27 mouse cellular contexts compared by ENCODE assay signal in the genomic region with DNA sequence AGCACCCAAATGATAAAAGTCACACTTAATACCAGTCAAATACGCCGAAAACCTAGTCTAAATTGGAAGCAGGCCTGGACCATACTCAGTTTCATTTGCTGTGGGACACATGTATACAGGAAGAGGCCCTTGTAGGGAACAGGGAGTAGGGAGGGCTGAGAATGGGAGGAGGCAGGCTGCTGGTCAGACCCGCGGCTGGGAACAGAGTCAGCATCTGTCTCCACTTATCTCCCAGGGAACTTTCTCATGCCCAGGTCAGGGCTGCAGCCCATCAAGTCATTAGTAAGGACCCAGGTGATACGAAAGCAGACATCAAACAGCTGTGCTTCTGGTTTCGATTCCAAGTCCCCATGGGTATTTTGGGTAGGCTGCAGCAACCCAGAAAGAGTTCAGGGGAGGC. TPM values are rescaled to one million over a fixed set of nuclear protein-coding genes. Genes with fewer than 3 reads are reported as not detected.
DNase-seq lines count a peak whose midpoint lies in the region; ATAC-seq and TF ChIP-seq lines count a peak whose summit lies in the region.
"Had no signal": no experiment of that assay in that cellular context is flagged by ENCODE, and none has a peak within 500 bp of the region (broad histone marks: within the 10 kb centered on the region; RNA-seq: fewer than 3 reads in every experiment).

No protein-coding gene starts in this region.

- no peaks in the 10 kb centered on the region for H3K9me3 ChIP-seq in hindbrain, embryonic 10.5 days
- H3K9me3 ChIP-seq in hindbrain, embryonic 13.5 days = no peaks in the 10 kb centered on the region
- H3K9me3 ChIP-seq in embryonic facial prominence, embryonic 10.5 days = no peaks in the 10 kb centered on the region
- no peaks in the 10 kb centered on the region for H3K9me3 ChIP-seq in limb, embryonic 13.5 days
- H3K9me3 ChIP-seq: hindbrain, embryonic 15.5 days; liver, embryonic 13.5 days; stomach, embryonic 15.5 days had no signal

- H3K36me3 ChIP-seq in hindbrain, embryonic 10.5 days = peaks cover 99% of the 10 kb centered on the region
- peaks cover 71% of the 10 kb centered on the region for H3K36me3 ChIP-seq in hindbrain, embryonic 13.5 days
- peaks cover 94% of the 10 kb centered on the region for H3K36me3 ChIP-seq in embryonic facial prominence, embryonic 10.5 days (replicated peaks)
- H3K36me3 ChIP-seq in limb, embryonic 13.5 days = peaks cover 96% of the 10 kb centered on the region
- H3K36me3 ChIP-seq: hindbrain, embryonic 15.5 days had no signal

- no peak overlapping the region for H3K4me3 ChIP-seq in hindbrain, embryonic 10.5 days
- H3K4me3 ChIP-seq in hindbrain, embryonic 13.5 days = no peak overlapping the region
- H3K4me3 ChIP-seq in embryonic facial prominence, embryonic 10.5 days = no peak overlapping the region
- H3K4me3 ChIP-seq in embryonic fibroblast, embryonic 13.5 days (ENCODE audit: insufficient read depth, low read length) = no peak overlapping the region
- H3K4me3 ChIP-seq in limb, embryonic 13.5 days = no peak overlapping the region
- H3K4me3 ChIP-seq in gastrocnemius, adult 2 months = no peak overlapping the region
- H3K4me3 ChIP-seq: hindbrain, embryonic 15.5 days; left cerebral cortex, adult 2 months; liver, embryonic 13.5 days; stomach, embryonic 15.5 days had no signal

- H3K4me2 ChIP-seq in hindbrain, embryonic 13.5 days = no peak overlapping the region
- 0 out of 2 replicates have a peak overlapping the region, but pooled peaks have one; percentile 9 for H3K4me2 ChIP-seq in limb, embryonic 13.5 days (replicated peaks)
- H3K4me2 ChIP-seq: hindbrain, embryonic 15.5 days; liver, embryonic 13.5 days; midbrain, embryonic 11.5 days; stomach, embryonic 15.5 days had no signal

- 67% methylated on average over 6 of the region's 6 CpGs for WGBS in hindbrain, embryonic 10.5 days
- WGBS in hindbrain, embryonic 13.5 days = 68% methylated on average over 6 of the region's 6 CpGs
- 29% methylated on average over 6 of the region's 6 CpGs for WGBS in embryonic facial prominence, embryonic 10.5 days
- WGBS in limb, embryonic 13.5 days = 14% methylated on average over 6 of the region's 6 CpGs

- intact Hi-C loops in gastrocnemius, adult 2 months (cut with DNase I) = no loop called here

- TF ChIP-seq POLR2A in embryonic fibroblast, embryonic 13.5 days (IDR thresholded peaks at IDR 0.05; ENCODE audit: low read depth, low read length) = no peak

- no peak overlapping the region for H3K9ac ChIP-seq in hindbrain, embryonic 13.5 days
- no peak overlapping the region for H3K9ac ChIP-seq in limb, embryonic 13.5 days
- H3K9ac ChIP-seq: hindbrain, embryonic 15.5 days; liver, embryonic 13.5 days; stomach, embryonic 15.5 days had no signal

- ATAC-seq in hindbrain, embryonic 13.5 days (ENCODE audit: low FRiP score) = no peak
- ATAC-seq in limb, embryonic 13.5 days (ENCODE audit: low FRiP score, low read depth) = peak; percentile 79
- ATAC-seq: CD4-positive, CD25-positive, alpha-beta regulatory T cell, adult 4 months; forebrain, embryonic 16.5 days; intestine, embryonic 16.5 days had no signal

- peaks cover 74% of the 10 kb centered on the region for H3K4me1 ChIP-seq in hindbrain, embryonic 10.5 days (replicated peaks)
- peaks cover 48% of the 10 kb centered on the region for H3K4me1 ChIP-seq in hindbrain, embryonic 13.5 days (replicated peaks)
- peaks cover 49% of the 10 kb centered on the region for H3K4me1 ChIP-seq in embryonic facial prominence, embryonic 10.5 days
- 0 out of 2 replicates have a peak, but pooled peaks cover 3% of the 10 kb centered on the region for H3K4me1 ChIP-seq in embryonic fibroblast, embryonic 13.5 days (ENCODE audit: control insufficient read depth, insufficient read depth, low read length)
- peaks cover 17% of the 10 kb centered on the region for H3K4me1 ChIP-seq in limb, embryonic 13.5 days
- H3K4me1 ChIP-seq: liver, embryonic 13.5 days; stomach, embryonic 15.5 days had no signal

- TF ChIP-seq CTCF in embryonic fibroblast, embryonic 13.5 days (IDR thresholded peaks at IDR 0.05; ENCODE audit: borderline replicate concordance, insufficient read depth, low read length) = no peak
- no peak for TF ChIP-seq CTCF in gastrocnemius, adult 2 months (IDR thresholded peaks at IDR 0.05)

- DNase-seq in hindbrain, embryonic 10.5 days (ENCODE audit: low spot score) = peak; percentile 57
- peak; percentile 87 for DNase-seq in embryonic facial prominence, embryonic 10.5 days (ENCODE audit: low spot score)
- DNase-seq in gastrocnemius, adult 2 months = no peak
- no peak for DNase-seq in layer of hippocampus, adult 11-12 months (ENCODE audit: low spot score)
- DNase-seq: adrenal gland, postnatal 25 days; cerebellum, adult 9-11 months; gastrocnemius, postnatal 25 days; heart, adult 18-20 months; kidney, adult 9 months; kidney, postnatal 25 days; layer of hippocampus, adult 9-11 months; left cerebral cortex, postnatal 4 days; liver, embryonic 13.5 days; lung, adult 2 months; lung, postnatal 14 days; thymus, adult 2 months had no signal

- H3K27me3 ChIP-seq in hindbrain, embryonic 10.5 days (ENCODE audit: insufficient read depth, poor library complexity, severe bottlenecking) = no peaks in the 10 kb centered on the region; the same call in 1 of the 2 replicates
- 0 out of 2 replicates have a peak, but pooled peaks cover 3% of the 10 kb centered on the region for H3K27me3 ChIP-seq in hindbrain, embryonic 13.5 days
- H3K27me3 ChIP-seq in embryonic facial prominence, embryonic 10.5 days (replicated peaks; ENCODE audit: low read depth, poor library complexity, severe bottlenecking) = peaks cover 27% of the 10 kb centered on the region
- peaks cover 17% of the 10 kb centered on the region; the same call in 1 of the 2 replicates for H3K27me3 ChIP-seq in limb, embryonic 13.5 days
- H3K27me3 ChIP-seq: hindbrain, embryonic 15.5 days; liver, embryonic 13.5 days; stomach, embryonic 15.5 days had no signal

- H3K27ac ChIP-seq in hindbrain, embryonic 10.5 days = no peak overlapping the region
- H3K27ac ChIP-seq in hindbrain, embryonic 13.5 days = no peak overlapping the region
- H3K27ac ChIP-seq in embryonic facial prominence, embryonic 10.5 days (replicated peaks) = peak overlapping the region; percentile 40; the same call in 1 of the 2 replicates
- H3K27ac ChIP-seq in embryonic fibroblast, embryonic 13.5 days (ENCODE audit: insufficient read depth, low read length) = peak overlapping the region; percentile 1; the same call in 1 of the 2 replicates
- 0 out of 2 replicates have a peak overlapping the region, but pooled peaks have one; percentile 6 for H3K27ac ChIP-seq in limb, embryonic 13.5 days
- H3K27ac ChIP-seq in gastrocnemius, adult 2 months = no peak overlapping the region
- H3K27ac ChIP-seq: hindbrain, embryonic 15.5 days; left cerebral cortex, adult 2 months; liver, embryonic 13.5 days; stomach, embryonic 15.5 days had no signal

RNA-seq across cellular contexts. Expression of gene Jag1, which starts 28.7 kb away (rescaled TPM):
- 21.2 and 30.5 TPM in 2 replicates for polyA plus RNA-seq in hindbrain, embryonic 10.5 days (2016; fragmentation: Nextera tagmentation; extraction: Ambion mirVana)
- polyA plus RNA-seq in hindbrain, embryonic 13.5 days (2015; fragmentation: Nextera tagmentation; extraction: Ambion mirVana) = 16.3 and 17.7 TPM in 2 replicates
- polyA plus RNA-seq in embryonic facial prominence, embryonic 10.5 days (2016; fragmentation: Nextera tagmentation; extraction: Ambion mirVana) = 18.4 and 22.2 TPM in 2 replicates
- polyA plus RNA-seq in embryonic fibroblast, embryonic 13.5 days (2011; ENCODE audit: insufficient read length, low read depth, missing spikeins) = 48.2 and 67.6 TPM in 2 replicates
- 18.8 and 19.2 TPM in 2 replicates for polyA plus RNA-seq in limb, embryonic 13.5 days (2015; fragmentation: Nextera tagmentation; extraction: Ambion mirVana)
- total RNA-seq in gastrocnemius, adult 2 months (2021) = 1 to 10 TPM; 5.3 to 6.7 TPM
- total RNA-seq: common myeloid progenitor, adult 5-6 weeks had no signal

Comparison
In these comparisons a context has a peak if more than half of its experiments do, and no peak if none do; other contexts are left out.
1. DNase-seq: peak in hindbrain, embryonic 10.5 days (single experiment) and embryonic facial prominence, embryonic 10.5 days (single experiment); none in gastrocnemius, adult 2 months (single experiment) and layer of hippocampus, adult 11-12 months (single experiment).
2. H3K27ac ChIP-seq: peak in embryonic facial prominence, embryonic 10.5 days (single experiment), embryonic fibroblast, embryonic 13.5 days (single experiment) and limb, embryonic 13.5 days (single experiment); none in hindbrain, embryonic 10.5 days (single experiment), hindbrain, embryonic 13.5 days (single experiment) and gastrocnemius, adult 2 months (single experiment).